Mouse (Mus musculus): ENCODE results near the gene Mesp2. TPM values are rescaled to one million over a fixed set of nuclear protein-coding genes. Genes with fewer than 3 reads are reported as not detected.

Gene Mesp2
- polyA plus RNA-seq, 1 experiment, result not detected

DNA sequence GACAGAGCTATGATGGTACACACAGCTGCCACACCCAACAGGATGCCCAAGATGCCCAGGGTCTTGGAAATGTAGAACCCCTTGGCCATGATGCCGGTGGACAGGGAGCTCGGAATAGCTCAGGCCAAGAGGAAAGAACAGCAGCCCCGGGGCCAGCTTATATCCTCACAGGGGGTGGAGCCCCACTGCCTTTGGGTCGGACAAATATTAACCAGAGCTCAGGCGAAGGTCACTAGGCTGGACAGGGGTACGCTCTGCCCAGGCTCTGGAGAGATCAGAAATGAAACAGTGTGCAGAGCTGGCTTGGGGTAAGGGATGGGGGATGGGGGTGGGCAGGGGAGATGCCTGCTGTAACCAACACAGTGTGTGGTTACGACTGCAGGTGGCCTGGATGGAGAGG lies 31.6 kb downstream of the Mesp2 start:
- no peak for TF ChIP-seq GATA1 (IDR thresholded peaks at IDR 0.05; ENCODE audit: low read length)

GRCm38 (mm10) chr7:79844090-79844802 lies 33.7 kb downstream of the Mesp2 start:
- TF ChIP-seq GATA1 (IDR thresholded peaks at IDR 0.05; ENCODE audit: low read length), result no peak

- TF ChIP-seq GATA1 (IDR thresholded peaks at IDR 0.05; ENCODE audit: low read length), result no peak
Observed at GRCm38 (mm10) chr7:79846342-79846741, 35.8 kb downstream of the Mesp2 start.

- TF ChIP-seq GATA1 (IDR thresholded peaks at IDR 0.05; ENCODE audit: low read length), result no peak
Observed at GRCm38 (mm10) chr7:79847456-79848451, 37.2 kb downstream of the Mesp2 start.

DNA sequence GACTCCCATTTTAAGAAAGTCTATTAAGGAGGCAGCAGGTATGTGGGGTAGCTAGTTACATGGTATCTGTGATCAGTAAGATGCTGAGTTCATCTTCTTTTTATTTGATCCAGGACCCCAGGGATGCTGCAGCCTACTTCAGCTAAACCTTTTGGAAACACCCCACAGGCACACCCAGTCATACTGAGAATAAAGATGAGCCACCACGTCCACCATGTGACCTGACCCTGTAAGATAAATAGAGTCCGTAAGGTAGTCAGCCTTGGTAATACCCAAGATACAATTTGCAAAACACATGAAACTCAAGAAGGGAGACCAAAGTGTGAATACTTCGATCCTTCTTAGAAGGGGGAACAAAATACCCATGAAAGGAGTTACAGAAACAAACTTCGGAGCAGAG lies 45.8 kb downstream of the Mesp2 start:
- no peak for TF ChIP-seq GATA1 (IDR thresholded peaks at IDR 0.05; ENCODE audit: low read length)

DNA sequence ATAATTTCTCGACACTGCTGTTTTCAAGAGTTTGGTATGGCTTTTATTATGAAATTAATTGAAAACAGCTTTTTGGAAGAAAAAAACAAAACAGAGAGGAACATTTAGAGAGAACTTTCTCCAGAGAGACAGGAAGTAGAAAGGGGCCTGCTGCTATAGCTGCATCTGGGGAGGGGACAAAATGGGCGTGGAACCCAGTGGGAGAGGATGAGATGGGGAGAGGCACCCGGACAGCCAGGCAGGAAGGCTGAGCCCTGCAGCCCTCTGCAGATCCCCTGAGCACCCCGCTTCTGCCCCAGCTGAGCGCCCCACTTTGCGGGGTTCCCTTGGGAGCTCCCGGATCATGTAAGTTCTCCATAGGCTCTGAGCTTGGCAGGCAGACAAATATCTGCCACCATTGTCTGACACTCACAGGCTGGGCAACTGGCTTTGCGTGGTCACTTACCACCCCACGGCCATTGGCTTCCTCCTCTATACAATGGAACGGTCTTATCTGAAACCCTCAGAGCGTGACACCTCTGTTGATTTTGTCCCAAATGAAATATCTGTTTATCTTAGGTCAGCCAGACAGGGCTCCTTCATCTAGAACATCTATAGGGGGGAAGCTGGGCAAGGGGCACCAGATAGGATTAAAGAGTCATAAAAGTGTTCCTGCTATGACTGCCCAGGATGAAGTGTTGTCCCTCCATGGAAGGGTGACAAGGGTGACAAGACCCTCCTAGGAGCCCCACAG lies 47.8 kb downstream of the Mesp2 start:
- no peak for TF ChIP-seq GATA1 (IDR thresholded peaks at IDR 0.05; ENCODE audit: low read length)

DNA sequence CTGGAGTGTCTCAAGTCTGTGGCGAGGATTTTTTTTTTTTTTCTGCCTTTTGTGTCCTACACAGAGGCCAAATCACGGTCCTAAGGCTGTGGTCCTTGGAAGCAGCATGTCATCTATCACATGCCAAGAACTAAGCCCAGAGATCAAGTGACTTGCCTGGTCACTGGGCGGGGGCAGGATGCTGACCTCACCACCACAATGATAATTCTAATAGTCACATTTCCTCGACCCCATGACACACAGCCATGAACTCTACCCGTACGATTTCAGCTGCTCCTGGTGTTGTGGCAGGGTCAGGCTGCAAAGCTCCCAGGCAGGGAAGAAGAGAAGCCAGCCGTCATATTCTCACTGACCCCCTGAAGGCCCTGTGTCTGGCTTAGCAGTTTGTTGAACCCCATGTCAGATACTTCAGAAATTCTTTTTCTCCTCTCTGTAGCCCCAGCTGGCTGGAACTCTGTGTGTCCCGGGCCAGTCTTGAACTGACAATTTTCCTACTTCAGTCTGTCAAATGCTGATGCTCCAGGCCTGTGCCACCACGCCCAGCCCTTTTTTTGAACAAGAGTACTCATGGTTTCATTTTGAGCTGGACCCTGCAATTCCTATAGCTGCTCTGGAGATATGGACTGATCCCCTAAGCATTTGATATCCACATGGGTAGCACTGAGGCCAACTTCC lies 48.6 kb downstream of the Mesp2 start:
- no peak for TF ChIP-seq GATA1 (IDR thresholded peaks at IDR 0.05; ENCODE audit: low read length)

GRCm38 (mm10) chr7:79860811-79861210 lies 50.3 kb downstream of the Mesp2 start, which contains the start of gene Anpep:
Gene Anpep, minus strand, starts transcription at chr7:79861059.
- TF ChIP-seq GATA1 (IDR thresholded peaks at IDR 0.05; ENCODE audit: low read length), result no peak

DNA sequence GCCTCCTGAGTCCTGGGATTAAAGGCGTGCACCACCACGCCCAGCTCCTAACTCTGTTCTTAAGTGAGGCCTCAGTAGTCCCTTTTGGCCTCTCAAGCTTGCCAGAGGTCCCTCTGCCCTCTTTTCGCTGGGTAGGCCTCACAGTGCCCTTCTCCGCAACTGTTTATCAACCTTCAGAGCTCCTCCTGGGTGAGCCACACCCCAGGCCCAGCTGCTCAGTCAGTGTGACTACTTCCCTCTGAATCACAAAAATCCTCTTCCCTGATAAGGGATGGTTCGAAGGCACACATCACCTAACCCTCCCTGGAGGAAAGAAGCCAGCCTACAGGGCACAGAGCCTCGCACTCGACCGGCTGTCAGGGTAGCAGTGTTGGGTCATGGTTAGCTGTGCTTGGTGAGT lies 51.3 kb downstream of the Mesp2 start:
- no peak for TF ChIP-seq GATA1 (IDR thresholded peaks at IDR 0.05; ENCODE audit: low read length)

Other genes starting within 250 kb of the Mesp2 start
- gene Rhcg, start 193.1 kb upstream of the Mesp2 start, polyA plus RNA-seq (2012), result not detected in 2 replicates
- 18.2 and 19.3 TPM in 2 replicates for gene Ticrr, start 150.5 kb upstream of the Mesp2 start, polyA plus RNA-seq (2012)
- gene Kif7, start 95.0 kb upstream of the Mesp2 start, polyA plus RNA-seq (2012), result 26.8 and 31.4 TPM in 2 replicates
- gene Plin1, start 77.8 kb upstream of the Mesp2 start, polyA plus RNA-seq (2012), result not detected in 2 replicates
- 4.3 and 5.5 TPM in 2 replicates for gene Pex11a, start 67.6 kb upstream of the Mesp2 start, polyA plus RNA-seq (2012)
- 0.03 TPM in 1 of 2 replicates, not detected in the other for gene Wdr93, start 67.6 kb upstream of the Mesp2 start, polyA plus RNA-seq (2012)
- gene Mesp1, start 16.9 kb upstream of the Mesp2 start, polyA plus RNA-seq (2012), result not detected in 2 replicates
- not detected in 2 replicates for gene Anpep, start 50.3 kb downstream of the Mesp2 start, polyA plus RNA-seq (2012)
- gene Ap3s2, start 109.9 kb downstream of the Mesp2 start, polyA plus RNA-seq (2012), result 10.0 and 11.9 TPM in 2 replicates
- gene Arpin, start 124.6 kb downstream of the Mesp2 start, polyA plus RNA-seq (2012), result not detected in 2 replicates
- gene Zfp710, start 214.1 kb downstream of the Mesp2 start, polyA plus RNA-seq (2012), result 38.7 and 39.3 TPM in 2 replicates

Measured in G1E-ER4 (cell line).